Mouse (Mus musculus): ENCODE results near the gene Vmn1r26. TPM values are rescaled to one million over a fixed set of nuclear protein-coding genes. Genes with fewer than 3 reads are reported as not detected.
"Not testable (repeated sequence)": the region's sequence is repeated elsewhere in the genome, so short reads cannot be mapped to it uniquely, and the experiment has no call there.

Vmn1r26 gene
- not detected in 2 replicates for polyA plus RNA-seq (2014; fragmentation: Nextera tagmentation; extraction: Ambion mirVana)

DNA sequence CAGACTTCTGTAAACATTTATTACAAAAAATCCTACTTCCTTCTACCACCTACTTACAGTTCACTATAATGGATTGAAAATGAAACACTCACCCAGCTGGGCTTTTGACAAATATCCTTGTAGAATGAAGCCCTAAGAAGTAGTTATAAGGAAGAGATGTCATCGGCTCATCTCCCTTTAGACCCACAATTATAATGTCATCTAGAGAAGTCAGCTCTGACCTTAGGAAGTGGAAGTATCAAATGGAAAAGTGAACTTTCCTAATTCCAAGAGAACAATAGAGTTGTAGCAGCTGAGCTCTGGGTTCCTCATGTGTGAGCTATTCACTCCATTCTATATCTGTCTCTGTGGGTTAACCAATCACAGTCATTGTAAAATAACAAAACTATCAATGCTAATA is at the start of gene Vmn1r26:
TSS of gene Vmn1r26 (minus strand) at position 101 of the 400 bp plus-strand sequence.
- H3K4me2 ChIP-seq (ENCODE audit: low read depth): no peak within 1 kb of the TSS
- H3K4me1 ChIP-seq (ENCODE audit: control insufficient read depth, insufficient read depth, low read length): no peaks in the 10 kb centered on the region
- no peak for DNase-seq (ENCODE audit: low spot score)
- no peak within 1 kb of the TSS for H3K4me3 ChIP-seq (ENCODE audit: low read depth, low read length)
- H3K27me3 ChIP-seq (ENCODE audit: control insufficient read depth, insufficient read depth, low read length): no peaks in the 10 kb centered on the region
- no peak within 1 kb of the TSS for H3K27ac ChIP-seq (ENCODE audit: low read depth, low read length)
- ATAC-seq (ENCODE audit: insufficient read depth, low FRiP score, low TSS enrichment): no peak
- no peaks in the 10 kb centered on the region for H3K9me3 ChIP-seq (ENCODE audit: control insufficient read depth, low read length)
- WGBS: 98% methylated on average over 1 of the region's 1 CpGs
- no peak within 1 kb of the TSS for H3K9ac ChIP-seq (ENCODE audit: low read length)
- H3K36me3 ChIP-seq (ENCODE audit: control insufficient read depth, insufficient read depth, low read length): no peaks in the 10 kb centered on the region

DNA sequence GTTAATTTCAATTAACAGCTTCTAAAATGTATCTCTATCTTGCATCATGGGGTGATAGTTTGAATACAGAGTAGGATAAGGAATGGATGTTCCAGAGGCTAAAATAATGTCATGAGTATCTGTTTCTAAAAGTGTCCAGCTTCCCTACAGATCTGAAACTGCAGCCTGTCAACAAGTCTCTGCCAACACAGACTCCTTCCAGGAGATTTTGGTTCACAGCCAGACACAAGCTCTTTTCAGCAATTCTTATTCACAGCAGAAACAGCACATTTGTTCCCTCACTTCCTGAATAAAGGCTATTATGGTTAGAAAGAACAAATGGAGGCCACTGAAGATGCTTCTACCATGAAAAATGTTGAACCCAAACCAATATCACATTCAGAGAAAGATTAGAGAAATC is 29.1 kb upstream of the Vmn1r26 start:
- no peak overlapping the region for H3K4me3 ChIP-seq (ENCODE audit: low read depth, low read length)
- no peak overlapping the region for H3K27ac ChIP-seq (ENCODE audit: low read depth, low read length)
- H3K27me3 ChIP-seq (ENCODE audit: control insufficient read depth, insufficient read depth, low read length): no peaks in the 10 kb centered on the region
- no peaks in the 10 kb centered on the region for H3K36me3 ChIP-seq (ENCODE audit: control insufficient read depth, insufficient read depth, low read length)
- H3K9ac ChIP-seq (ENCODE audit: low read length): no peak overlapping the region
- no peak overlapping the region for H3K4me2 ChIP-seq (ENCODE audit: low read depth)
- H3K4me1 ChIP-seq (ENCODE audit: control insufficient read depth, insufficient read depth, low read length): no peaks in the 10 kb centered on the region
- no peak for ATAC-seq (ENCODE audit: insufficient read depth, low FRiP score, low TSS enrichment)
- no peak for DNase-seq (ENCODE audit: low spot score)
- no peaks in the 10 kb centered on the region for H3K9me3 ChIP-seq (ENCODE audit: control insufficient read depth, low read length)

DNA sequence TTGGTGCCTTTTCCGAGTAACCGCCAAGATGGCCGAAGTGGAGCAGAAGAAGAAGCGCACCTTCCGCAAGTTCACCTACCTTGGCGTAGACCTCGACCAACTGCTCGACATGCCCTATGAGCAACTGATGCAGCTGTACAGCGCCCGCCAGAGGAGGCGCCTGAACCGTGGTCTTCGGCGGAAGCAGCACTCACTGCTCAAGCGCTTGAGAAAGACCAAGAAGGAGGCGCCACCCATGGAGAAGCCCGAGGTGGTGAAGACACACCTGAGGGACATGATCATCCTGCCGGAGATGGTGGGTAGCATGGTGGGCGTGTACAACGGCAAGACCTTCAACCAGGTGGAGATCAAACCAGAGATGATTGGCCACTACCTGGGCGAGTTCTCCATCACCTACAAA is 2.5 kb upstream of the Vmn1r26 start:
- not testable (repeated sequence) for H3K4me2 ChIP-seq (ENCODE audit: low read depth); H3K9me3 ChIP-seq (ENCODE audit: control insufficient read depth, low read length); H3K4me1 ChIP-seq (ENCODE audit: control insufficient read depth, insufficient read depth, low read length); ATAC-seq (ENCODE audit: insufficient read depth, low FRiP score, low TSS enrichment); H3K27me3 ChIP-seq (ENCODE audit: control insufficient read depth, insufficient read depth, low read length); H3K36me3 ChIP-seq (ENCODE audit: control insufficient read depth, insufficient read depth, low read length); H3K4me3 ChIP-seq (ENCODE audit: low read depth, low read length); H3K27ac ChIP-seq (ENCODE audit: low read depth, low read length); H3K9ac ChIP-seq (ENCODE audit: low read length); DNase-seq (ENCODE audit: low spot score)
- WGBS: 94% methylated on average over 21 of the region's 21 CpGs

DNA sequence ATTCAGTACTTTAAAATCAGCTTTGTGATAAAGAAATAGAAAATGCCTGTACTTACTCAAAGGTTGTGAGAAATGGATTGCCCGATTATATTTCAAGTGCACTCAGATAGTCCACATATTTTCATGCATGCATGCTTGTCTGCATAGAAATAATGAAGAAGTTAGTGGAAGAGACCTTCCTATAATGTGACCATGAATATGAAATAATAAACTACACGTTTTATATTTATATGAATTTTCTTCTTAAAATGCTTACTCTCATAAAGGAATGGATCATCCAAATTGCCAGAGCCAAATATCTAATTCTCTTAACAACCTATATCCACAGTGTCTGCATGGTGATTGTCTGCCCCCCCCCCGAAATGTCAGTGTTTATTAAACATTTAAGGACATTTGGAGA is 34.2 kb downstream of the Vmn1r26 start, which contains the start of gene Vmn1r25:
TSS of gene Vmn1r25 (minus strand) at position 101 of the 400 bp plus-strand sequence.
- H3K4me2 ChIP-seq (ENCODE audit: low read depth): no peak within 1 kb of the TSS
- H3K36me3 ChIP-seq (ENCODE audit: control insufficient read depth, insufficient read depth, low read length): no peaks in the 10 kb centered on the region
- H3K4me1 ChIP-seq (ENCODE audit: control insufficient read depth, insufficient read depth, low read length): no peaks in the 10 kb centered on the region
- no peak for DNase-seq (ENCODE audit: low spot score)
- no peak within 1 kb of the TSS for H3K27ac ChIP-seq (ENCODE audit: low read depth, low read length)
- no peaks in the 10 kb centered on the region for H3K9me3 ChIP-seq (ENCODE audit: control insufficient read depth, low read length)
- no peak within 1 kb of the TSS for H3K9ac ChIP-seq (ENCODE audit: low read length)
- 79% methylated on average over 3 of the region's 3 CpGs for WGBS
- H3K27me3 ChIP-seq (ENCODE audit: control insufficient read depth, insufficient read depth, low read length): no peaks in the 10 kb centered on the region
- H3K4me3 ChIP-seq (ENCODE audit: low read depth, low read length): no peak within 1 kb of the TSS
- no peak for ATAC-seq (ENCODE audit: insufficient read depth, low FRiP score, low TSS enrichment)

DNA sequence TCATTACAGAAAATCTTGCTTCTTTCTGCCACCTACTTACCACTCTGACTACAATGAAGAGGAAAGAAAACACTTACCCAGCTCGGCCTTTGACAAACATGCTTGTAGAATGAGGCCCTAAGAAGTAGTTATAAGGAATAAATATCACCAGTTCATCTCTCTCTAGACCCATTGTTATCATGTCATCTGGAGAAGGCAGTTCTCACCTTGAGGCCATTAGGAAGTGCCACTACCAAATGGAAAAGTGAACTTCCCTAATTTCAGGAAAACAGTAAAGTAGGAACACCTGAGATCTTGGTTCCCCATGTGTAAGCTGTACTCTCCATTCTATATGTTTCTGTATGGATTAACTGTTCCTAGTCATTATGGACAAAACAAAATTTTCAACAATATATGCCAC is 53.6 kb downstream of the Vmn1r26 start, which contains the start of gene Vmn1r24:
TSS of gene Vmn1r24 (minus strand) at position 101 of the 400 bp plus-strand sequence.
- not testable (repeated sequence) for H3K4me1 ChIP-seq (ENCODE audit: control insufficient read depth, insufficient read depth, low read length); DNase-seq (ENCODE audit: low spot score); H3K9ac ChIP-seq (ENCODE audit: low read length); ATAC-seq (ENCODE audit: insufficient read depth, low FRiP score, low TSS enrichment); H3K9me3 ChIP-seq (ENCODE audit: control insufficient read depth, low read length); H3K27me3 ChIP-seq (ENCODE audit: control insufficient read depth, insufficient read depth, low read length); H3K36me3 ChIP-seq (ENCODE audit: control insufficient read depth, insufficient read depth, low read length); H3K27ac ChIP-seq (ENCODE audit: low read depth, low read length); H3K4me3 ChIP-seq (ENCODE audit: low read depth, low read length); H3K4me2 ChIP-seq (ENCODE audit: low read depth)
- 73% methylated on average over 1 of the region's 1 CpGs for WGBS

Other genes starting within 250 kb of the Vmn1r26 start
- gene Vopp1, start 190.0 kb downstream of the Vmn1r26 start, polyA plus RNA-seq (2014; fragmentation: Nextera tagmentation; extraction: Ambion mirVana): 63.4 and 77.2 TPM in 2 replicates
- gene Vmn1r21, start 164.8 kb downstream of the Vmn1r26 start, polyA plus RNA-seq (2014; fragmentation: Nextera tagmentation; extraction: Ambion mirVana): not detected in 2 replicates
- not detected in 2 replicates for gene Vmn1r22, start 107.1 kb downstream of the Vmn1r26 start, polyA plus RNA-seq (2014; fragmentation: Nextera tagmentation; extraction: Ambion mirVana)
- not detected in 2 replicates for gene Vmn1r23, start 88.3 kb downstream of the Vmn1r26 start, polyA plus RNA-seq (2014; fragmentation: Nextera tagmentation; extraction: Ambion mirVana)
- not detected in 2 replicates for gene Vmn1r24, start 53.7 kb downstream of the Vmn1r26 start, polyA plus RNA-seq (2014; fragmentation: Nextera tagmentation; extraction: Ambion mirVana)
- gene Vmn1r25, start 34.3 kb downstream of the Vmn1r26 start, polyA plus RNA-seq (2014; fragmentation: Nextera tagmentation; extraction: Ambion mirVana): not detected in 2 replicates
- gene Vmn1r27, start 203.7 kb upstream of the Vmn1r26 start, polyA plus RNA-seq (2014; fragmentation: Nextera tagmentation; extraction: Ambion mirVana): not detected in 2 replicates
- not detected in 2 replicates for gene Vmn1r28, start 246.9 kb upstream of the Vmn1r26 start, polyA plus RNA-seq (2014; fragmentation: Nextera tagmentation; extraction: Ambion mirVana)

Measured in neural tube, embryonic 11.5 days (tissue).